Mouse (Mus musculus): Measurements from ENCODE around the gene Ggt7. TPM values are rescaled to one million over a fixed set of nuclear protein-coding genes. Genes with fewer than 3 reads are reported as not detected.
A peak's percentile ranks its signal among the peaks of the same experiment; 100 is the strongest.
"Not testable (repeated sequence)": the region's sequence is repeated elsewhere in the genome, so short reads cannot be mapped to it uniquely, and the experiment has no call there.

Gene Ggt7
- polyA plus RNA-seq, 1 experiment: 7.0 TPM

- Histone ChIP-seq H3K27ac (ENCODE audit: insufficient read depth, low read depth, low read length) (no peak overlapping the region), H3K27me3 (ENCODE audit: control insufficient read depth, insufficient read depth, low read length) (no peaks in the 10 kb centered on the region), H3K36me3 (ENCODE audit: control insufficient read depth, insufficient read depth, low read length) (peaks cover 10% of the 10 kb centered on the region; the same call in 1 of the 2 replicates), H3K4me1 (ENCODE audit: control insufficient read depth, insufficient read depth, insufficient read length, low read length) (0 out of 2 replicates have a peak, but pooled peaks cover 2% of the 10 kb centered on the region), H3K4me3 (ENCODE audit: low read depth, low read length) (no peak overlapping the region)
- whole genome bisulfite sequencing: 30% methylated on average over 1 of the region's 1 CpGs
- TF ChIP-seq CTCF (IDR thresholded peaks at IDR 0.05; ENCODE audit: extremely low read depth, insufficient read length, insufficient replicate concordance, low read depth, low read length) (no peak), POLR2A (IDR thresholded peaks at IDR 0.05; ENCODE audit: low read depth, low read length) (no peak)
Measured at GRCm38 (mm10) chr2:155546955-155547354, 28.9 kb upstream of the Ggt7 start.

GRCm38 (mm10) chr2:155540822-155541458, 22.9 kb upstream of the Ggt7 start:
- Histone ChIP-seq H3K36me3 (ENCODE audit: control insufficient read depth, insufficient read depth, low read length) (no peaks in the 10 kb centered on the region), H3K27me3 (ENCODE audit: control insufficient read depth, insufficient read depth, low read length) (no peaks in the 10 kb centered on the region), H3K27ac (ENCODE audit: insufficient read depth, low read depth, low read length) (0 out of 2 replicates have a peak overlapping the region, but pooled peaks have one; percentile 13), H3K4me1 (ENCODE audit: control insufficient read depth, insufficient read depth, insufficient read length, low read length) (peaks cover 3% of the 10 kb centered on the region; the same call in 1 of the 2 replicates), H3K4me3 (ENCODE audit: low read depth, low read length) (no peak overlapping the region)
- no peak for TF ChIP-seq CTCF (IDR thresholded peaks at IDR 0.05; ENCODE audit: extremely low read depth, insufficient read length, insufficient replicate concordance, low read depth, low read length)
- TF ChIP-seq POLR2A (IDR thresholded peaks at IDR 0.05; ENCODE audit: low read depth, low read length): no peak
- WGBS: 34% methylated on average over 6 of the region's 6 CpGs

- Histone ChIP-seq H3K27ac (ENCODE audit: insufficient read depth, low read depth, low read length) (no peak overlapping the region), H3K36me3 (ENCODE audit: control insufficient read depth, insufficient read depth, low read length) (no peaks in the 10 kb centered on the region)
- no peak for TF ChIP-seq POLR2A (IDR thresholded peaks at IDR 0.05; ENCODE audit: low read depth, low read length)
- no peak for TF ChIP-seq CTCF (IDR thresholded peaks at IDR 0.05; ENCODE audit: extremely low read depth, insufficient read length, insufficient replicate concordance, low read depth, low read length)
Measured at GRCm38 (mm10) chr2:155539696-155540095, 21.7 kb upstream of the Ggt7 start.

GRCm38 (mm10) chr2:155538463-155539057, 20.5 kb upstream of the Ggt7 start:
- not testable (repeated sequence) for H3K27me3 ChIP-seq (ENCODE audit: control insufficient read depth, insufficient read depth, low read length); H3K36me3 ChIP-seq (ENCODE audit: control insufficient read depth, insufficient read depth, low read length); H3K4me1 ChIP-seq (ENCODE audit: control insufficient read depth, insufficient read depth, insufficient read length, low read length)
- Histone ChIP-seq H3K4me3 (ENCODE audit: low read depth, low read length) (peak overlapping the region; percentile 45), H3K27ac (ENCODE audit: insufficient read depth, low read depth, low read length) (peak overlapping the region; percentile 65)
- WGBS: 63% methylated on average over 19 of the region's 19 CpGs

More at GRCm38 (mm10) chr2:155539696-155540095, 21.7 kb upstream of the Ggt7 start:
- Histone ChIP-seq H3K27me3 (ENCODE audit: control insufficient read depth, insufficient read depth, low read length) (no peaks in the 10 kb centered on the region), H3K4me3 (ENCODE audit: low read depth, low read length) (no peak overlapping the region), H3K4me1 (ENCODE audit: control insufficient read depth, insufficient read depth, insufficient read length, low read length) (peaks cover 3% of the 10 kb centered on the region; the same call in 1 of the 2 replicates)

- no peak for TF ChIP-seq POLR2A (IDR thresholded peaks at IDR 0.05; ENCODE audit: low read depth, low read length)
- 65% methylated on average over 5 of the region's 5 CpGs for WGBS
- Histone ChIP-seq H3K27ac (ENCODE audit: insufficient read depth, low read depth, low read length) (no peak overlapping the region), H3K27me3 (ENCODE audit: control insufficient read depth, insufficient read depth, low read length) (no peaks in the 10 kb centered on the region), H3K4me1 (ENCODE audit: control insufficient read depth, insufficient read depth, insufficient read length, low read length) (peaks cover 3% of the 10 kb centered on the region; the same call in 1 of the 2 replicates), H3K36me3 (ENCODE audit: control insufficient read depth, insufficient read depth, low read length) (no peaks in the 10 kb centered on the region), H3K4me3 (ENCODE audit: low read depth, low read length) (no peak overlapping the region)
Measured at GRCm38 (mm10) chr2:155537761-155538462, 19.9 kb upstream of the Ggt7 start.

GRCm38 (mm10) chr2:155536292-155536691, 18.3 kb upstream of the Ggt7 start:
- no peak for TF ChIP-seq CTCF (IDR thresholded peaks at IDR 0.05; ENCODE audit: extremely low read depth, insufficient read length, insufficient replicate concordance, low read depth, low read length)
- TF ChIP-seq POLR2A (IDR thresholded peaks at IDR 0.05; ENCODE audit: low read depth, low read length): no peak
- Histone ChIP-seq H3K27ac (ENCODE audit: insufficient read depth, low read depth, low read length) (no peak overlapping the region), H3K36me3 (ENCODE audit: control insufficient read depth, insufficient read depth, low read length) (peaks cover 2% of the 10 kb centered on the region; the same call in 1 of the 2 replicates), H3K4me3 (ENCODE audit: low read depth, low read length) (no peak overlapping the region), H3K4me1 (ENCODE audit: control insufficient read depth, insufficient read depth, insufficient read length, low read length) (peaks cover 3% of the 10 kb centered on the region; the same call in 1 of the 2 replicates), H3K27me3 (ENCODE audit: control insufficient read depth, insufficient read depth, low read length) (no peaks in the 10 kb centered on the region)

GRCm38 (mm10) chr2:155527367-155527766, 9.3 kb upstream of the Ggt7 start:
- Histone ChIP-seq H3K27me3 (ENCODE audit: control insufficient read depth, insufficient read depth, low read length) (no peaks in the 10 kb centered on the region), H3K4me1 (ENCODE audit: control insufficient read depth, insufficient read depth, insufficient read length, low read length) (0 out of 2 replicates have a peak, but pooled peaks cover 2% of the 10 kb centered on the region), H3K36me3 (ENCODE audit: control insufficient read depth, insufficient read depth, low read length) (peaks cover 5% of the 10 kb centered on the region; the same call in 1 of the 2 replicates), H3K27ac (ENCODE audit: insufficient read depth, low read depth, low read length) (no peak overlapping the region), H3K4me3 (ENCODE audit: low read depth, low read length) (no peak overlapping the region)
- 55% methylated on average over 5 of the region's 5 CpGs for WGBS
- TF ChIP-seq POLR2A (IDR thresholded peaks at IDR 0.05; ENCODE audit: low read depth, low read length) (no peak), CTCF (IDR thresholded peaks at IDR 0.05; ENCODE audit: extremely low read depth, insufficient read length, insufficient replicate concordance, low read depth, low read length) (no peak)
